Mouse (Mus musculus): ENCODE measurements around the gene Mphosph10.

- TF ChIP-seq CTCF (IDR thresholded peaks at IDR 0.05; ENCODE audit: control insufficient read depth, insufficient read depth, insufficient read length) = no peak
- no peak for TF ChIP-seq MYOD1 (IDR thresholded peaks at IDR 0.05; ENCODE audit: control insufficient read depth, insufficient read length, low read depth)
- no peak for TF ChIP-seq USF1 (IDR thresholded peaks at IDR 0.05; ENCODE audit: low read depth)
These were observed 31.5 kb downstream of the Mphosph10 start for GRCm38 (mm10) chr7:64360586-64360945.
